Mouse (Mus musculus): Measurements from ENCODE around the gene Pip5kl1.

Pip5kl1 gene

DNA sequence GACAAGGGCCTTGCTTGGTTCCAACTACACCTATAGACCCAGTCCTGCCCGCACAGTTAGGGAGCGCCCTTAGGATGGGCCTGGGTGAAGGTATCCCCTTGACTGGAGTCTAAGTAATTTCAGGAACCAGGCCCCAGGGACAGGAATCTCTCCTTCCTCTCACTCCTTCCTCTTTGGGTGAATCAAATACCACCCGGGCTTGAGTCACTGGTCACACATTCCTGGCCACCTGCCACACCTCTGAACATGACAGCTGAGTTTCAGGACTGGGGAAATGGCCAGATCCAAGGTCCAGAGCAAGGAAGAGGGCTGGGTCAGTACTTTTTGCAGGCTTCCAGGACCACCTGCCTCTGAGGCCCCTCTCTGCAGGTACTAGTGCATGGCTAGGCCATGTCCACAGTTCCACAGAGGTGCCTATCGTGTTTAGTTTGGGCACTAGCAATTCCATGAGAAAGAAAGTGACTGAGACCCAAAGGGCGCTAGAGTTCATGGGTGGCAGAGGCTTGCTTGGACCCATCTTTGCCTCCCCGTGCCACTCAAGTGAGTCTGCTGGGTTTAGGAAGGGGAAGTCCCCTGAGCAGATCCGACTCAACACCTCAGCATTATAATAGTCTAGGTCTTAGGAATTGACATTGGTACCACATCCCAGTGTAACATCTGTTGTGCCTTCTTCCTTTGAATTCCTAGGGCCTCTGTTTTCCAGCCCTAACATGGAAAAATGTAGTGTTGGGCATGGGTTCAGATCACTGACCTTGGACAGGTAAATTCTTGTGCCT, 26.4 kb upstream of the Pip5kl1 start:
- no peak for DNase-seq (ENCODE audit: low spot score in 2 of 2)

DNA sequence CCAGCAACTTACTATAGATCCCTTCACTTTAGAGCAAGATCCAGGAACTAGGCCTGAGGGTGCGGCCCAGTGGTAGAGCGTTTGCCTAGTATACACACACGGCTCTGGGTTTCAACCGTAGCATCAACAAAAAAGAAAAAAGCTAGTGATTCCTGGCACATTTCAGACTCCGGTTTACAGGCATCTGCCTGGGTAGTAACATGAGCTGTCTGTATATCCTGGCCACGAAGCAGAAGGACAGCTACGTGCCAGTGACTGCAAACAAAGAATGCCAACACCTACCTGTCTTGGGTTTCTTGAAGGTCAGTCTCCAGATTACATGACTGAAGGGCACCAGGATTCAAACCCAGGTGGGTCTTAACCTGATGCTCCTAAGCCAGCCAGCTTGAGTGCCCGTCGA, 25.4 kb upstream of the Pip5kl1 start:
- DNase-seq (ENCODE audit: low spot score in 2 of 2): no peak

DNA sequence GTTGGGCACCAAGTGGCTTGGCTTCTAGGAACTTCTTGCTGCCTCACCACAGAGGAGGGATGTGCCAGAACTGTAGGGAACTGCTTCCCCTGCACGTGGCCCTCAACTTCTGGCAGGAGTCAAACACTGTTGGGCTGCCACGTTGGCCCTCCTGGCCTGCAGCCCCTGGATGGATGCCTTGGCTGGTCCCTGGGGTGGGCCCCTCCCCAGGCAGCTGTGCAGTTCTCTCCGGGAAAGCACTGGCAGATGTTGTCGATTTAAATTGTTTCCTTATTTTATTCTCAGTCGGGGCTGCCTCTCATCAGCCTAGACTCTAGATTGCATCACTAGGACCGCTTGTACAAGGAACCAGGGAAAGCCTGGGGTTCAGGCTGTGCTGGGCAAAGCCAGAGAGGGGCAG, 24.8 kb upstream of the Pip5kl1 start:
- no peak for DNase-seq (ENCODE audit: low spot score in 2 of 2)

DNA sequence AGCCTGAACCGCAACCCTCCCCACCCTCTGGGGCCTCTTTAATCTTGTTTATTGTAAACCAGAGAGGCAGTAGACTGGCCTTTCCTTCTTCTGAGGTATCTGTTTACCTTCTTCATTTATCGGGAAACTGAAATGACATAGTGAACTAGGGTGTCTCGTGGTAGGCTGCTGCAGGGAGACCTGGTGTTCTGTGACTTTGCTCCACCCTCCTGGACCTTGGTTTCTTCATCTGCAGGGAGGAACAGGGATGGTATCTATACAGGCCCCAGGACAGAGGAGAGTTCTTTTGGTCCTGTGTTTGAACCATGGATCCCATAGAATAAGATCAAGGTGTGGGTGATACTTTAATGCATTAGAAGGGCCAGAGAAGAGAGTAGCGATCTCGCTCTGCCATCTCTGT, 23.4 kb upstream of the Pip5kl1 start:
- DNase-seq (ENCODE audit: low spot score in 2 of 2): no peak

DNA sequence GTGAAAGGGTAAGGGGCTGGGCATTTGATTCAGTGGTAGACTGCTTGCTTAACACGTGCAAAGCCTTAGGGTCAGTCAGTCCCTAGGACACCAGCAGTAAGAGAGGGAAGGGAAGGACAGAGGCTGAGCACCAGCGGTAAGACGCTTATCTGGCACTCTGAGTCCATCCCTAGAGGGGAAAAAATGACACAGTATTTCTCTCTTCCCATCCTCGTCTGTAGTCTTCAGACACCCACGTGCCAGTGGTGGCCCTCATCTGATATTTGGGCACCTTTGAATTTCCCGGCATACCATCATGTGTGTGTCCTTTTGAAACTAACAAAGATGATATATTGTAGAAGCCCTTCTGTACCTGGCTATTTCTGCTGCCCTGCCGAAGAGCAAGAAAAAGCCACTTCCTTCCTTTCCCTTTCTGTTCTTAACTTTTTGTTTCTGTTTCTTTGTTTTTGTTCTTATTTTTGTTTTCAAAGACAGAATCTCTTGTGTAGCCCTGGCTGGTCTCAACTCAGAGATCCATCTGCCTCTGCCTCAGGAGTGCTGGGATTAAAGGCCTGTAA, 20.9 kb upstream of the Pip5kl1 start:
- DNase-seq (ENCODE audit: low spot score in 2 of 2): no peak

DNA sequence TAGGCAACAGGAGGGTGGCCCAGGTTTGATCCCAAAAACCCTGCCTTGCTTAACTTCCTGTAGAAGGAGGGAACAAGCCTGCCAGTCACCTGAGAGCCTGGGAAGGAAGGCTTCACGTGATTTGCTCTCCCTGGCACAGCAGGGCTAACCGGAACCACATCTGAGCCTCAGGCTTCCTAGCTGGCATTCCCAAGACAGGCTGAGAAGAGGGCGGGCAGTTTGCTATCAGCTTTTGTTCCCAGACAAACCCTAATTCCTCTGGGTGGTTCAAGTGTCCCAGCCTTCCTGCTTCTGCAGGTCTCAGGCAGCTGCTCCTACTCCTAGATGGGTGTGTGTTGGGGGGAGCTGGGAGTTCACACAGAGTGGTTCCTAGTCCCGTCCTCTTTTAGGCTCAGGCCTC, 19.1 kb upstream of the Pip5kl1 start:
- no peak for DNase-seq (ENCODE audit: low spot score in 2 of 2)

DNA sequence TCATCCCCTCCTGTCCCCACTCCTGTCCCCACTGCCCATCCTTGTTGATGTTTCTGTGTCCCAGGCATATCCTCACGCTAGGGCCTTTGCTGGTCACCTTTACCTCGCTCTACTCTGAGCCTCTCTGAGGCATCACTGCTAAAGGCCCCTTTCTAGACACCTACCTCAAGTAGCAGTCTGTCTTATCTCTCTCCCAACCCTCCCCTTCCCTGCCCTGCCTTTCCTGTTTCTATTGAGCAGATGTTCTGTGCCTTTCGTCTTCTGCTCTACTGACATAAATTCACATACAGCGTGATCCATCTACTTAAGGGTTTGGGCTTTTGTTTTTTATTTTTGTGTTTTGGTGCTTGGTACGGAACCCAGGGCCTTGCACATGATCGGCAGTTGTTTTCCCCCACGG, 18.6 kb upstream of the Pip5kl1 start:
- no peak for DNase-seq (ENCODE audit: low spot score in 2 of 2)

DNA sequence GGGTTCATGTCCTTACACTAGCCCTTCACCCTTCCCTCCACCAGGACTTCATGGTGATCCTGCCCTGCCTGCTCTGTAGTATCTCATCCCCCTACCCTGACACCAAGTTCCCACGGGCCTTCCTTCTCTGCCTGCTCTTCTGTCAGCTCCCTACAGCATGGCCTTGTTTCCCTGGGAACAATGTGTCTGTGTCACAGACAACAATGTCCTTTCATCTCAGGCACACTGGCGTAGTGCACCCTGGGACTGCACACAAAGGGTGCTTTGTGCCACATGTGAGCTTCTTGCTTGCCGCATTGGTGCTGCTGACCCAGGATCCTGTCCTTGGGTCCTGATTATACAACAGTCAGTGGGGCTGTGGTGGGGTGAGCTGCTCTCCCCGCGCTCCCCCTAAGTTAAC, 15.0 kb upstream of the Pip5kl1 start:
- peak in 1 of 2 experiments; percentile 48 for DNase-seq (ENCODE audit: low spot score in 2 of 2)

DNA sequence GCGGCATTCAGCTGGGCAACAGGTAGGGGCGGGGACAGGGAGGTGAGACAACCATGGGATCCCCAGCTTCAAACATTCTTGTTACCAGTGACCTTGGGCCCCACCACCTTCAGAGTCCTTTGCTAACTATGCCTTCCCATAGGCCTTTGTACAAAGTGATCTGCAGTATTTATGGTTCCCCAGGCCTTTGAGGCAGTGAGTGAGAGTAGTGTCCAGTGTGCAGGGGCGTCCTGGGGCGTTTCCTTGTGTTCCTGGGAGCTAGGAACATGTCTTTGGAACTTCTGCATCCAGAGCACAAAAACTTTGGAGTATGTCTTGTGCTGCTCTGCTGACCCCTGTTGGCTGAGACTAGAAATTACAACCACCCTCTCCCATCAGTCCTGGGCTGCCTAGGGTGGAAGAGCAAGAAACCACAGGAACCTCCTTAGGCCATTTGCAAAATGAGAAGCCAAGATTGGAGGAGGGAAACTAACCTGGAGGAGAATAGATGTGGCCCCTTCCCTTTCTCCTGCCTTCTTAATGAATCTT, 8.0 kb upstream of the Pip5kl1 start:
- peak; percentile 61 to 73 for DNase-seq (ENCODE audit: low spot score in 2 of 2)

DNA sequence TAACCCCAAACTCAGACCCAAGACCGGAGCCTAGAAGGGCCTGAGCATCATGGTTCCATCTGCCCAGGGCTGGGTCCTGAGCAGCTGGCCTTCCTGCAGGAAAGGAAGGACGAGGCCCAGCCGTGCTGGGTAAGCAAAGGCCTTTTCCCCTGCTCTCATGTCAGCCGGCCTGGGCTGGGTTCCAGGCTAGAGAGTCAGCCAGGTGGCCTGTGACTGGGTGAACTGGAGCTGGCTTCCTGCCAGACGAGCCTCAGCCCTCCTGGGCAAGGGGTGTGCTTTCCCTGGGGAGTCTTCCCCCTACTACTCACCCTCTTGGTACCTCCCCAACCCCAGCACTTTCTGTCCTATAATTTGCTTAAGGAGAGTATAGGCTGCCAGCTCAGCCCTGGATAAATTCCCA, 6.4 kb upstream of the Pip5kl1 start:
- DNase-seq (ENCODE audit: low spot score in 2 of 2): no peak

DNA sequence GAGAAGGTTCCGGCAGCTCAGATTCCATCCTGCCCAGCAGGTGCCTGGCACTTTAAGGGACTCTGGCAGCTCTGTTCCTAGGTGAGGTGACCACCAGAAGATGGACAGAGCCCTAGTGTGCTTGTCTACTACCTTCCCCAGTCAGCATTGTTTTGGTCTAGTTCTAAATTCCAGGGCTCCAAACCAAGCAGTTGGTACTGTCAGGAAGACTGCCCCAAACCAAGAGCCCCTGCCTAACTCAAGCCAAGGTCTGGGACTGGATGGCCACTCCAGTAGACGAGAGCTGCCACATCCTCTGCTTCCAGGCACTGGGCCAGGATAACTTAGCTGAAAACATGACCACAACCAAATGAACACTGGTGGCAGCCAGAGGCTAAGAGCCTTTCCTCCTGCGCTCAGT, 5.7 kb upstream of the Pip5kl1 start:
- no peak for DNase-seq (ENCODE audit: low spot score in 2 of 2)

DNA sequence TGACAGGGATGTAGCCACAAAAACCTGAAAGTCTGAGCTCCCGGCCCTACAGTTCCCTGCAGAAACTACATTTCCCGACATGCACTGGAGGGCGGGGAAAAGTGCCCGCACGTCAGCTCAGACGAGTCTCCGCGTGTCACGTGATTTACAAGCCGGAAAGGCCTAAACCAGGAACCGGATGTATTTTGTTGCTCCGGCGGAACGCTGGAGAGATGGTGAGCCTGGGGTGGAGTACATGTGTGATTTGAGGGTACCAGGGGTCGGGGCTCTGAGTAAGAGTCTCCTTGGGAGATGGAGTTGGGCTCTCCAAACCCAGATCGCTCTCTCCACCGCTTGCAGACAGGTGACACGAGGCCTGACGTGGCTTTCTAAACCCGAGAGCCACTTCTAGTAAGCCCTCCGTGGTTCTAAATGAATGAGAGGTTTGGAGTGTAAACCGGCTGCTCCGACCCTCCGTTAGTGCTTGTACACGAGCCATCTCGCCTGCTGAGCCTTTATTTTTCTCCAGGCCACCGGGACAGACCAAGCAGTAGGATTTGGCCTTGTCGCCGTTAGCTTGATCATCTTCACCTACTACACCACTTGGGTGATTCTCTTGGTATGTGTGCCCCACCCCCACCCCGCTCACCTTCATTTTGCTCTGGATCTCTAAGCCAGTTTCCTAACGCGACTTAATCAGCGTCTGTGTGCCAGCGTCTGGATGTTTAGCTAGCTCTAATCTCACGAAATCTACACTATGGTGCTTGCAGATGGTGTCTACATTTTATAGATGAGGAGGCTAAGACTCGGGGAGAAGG, 3.7 kb upstream of the Pip5kl1 start, which contains the start of gene Dpm2:
TSS of gene Dpm2 (plus strand) at position 161 of the 797 bp plus-strand sequence.
- DNase-seq (ENCODE audit: low spot score in 2 of 2): peak; percentile 89 to 94

DNA sequence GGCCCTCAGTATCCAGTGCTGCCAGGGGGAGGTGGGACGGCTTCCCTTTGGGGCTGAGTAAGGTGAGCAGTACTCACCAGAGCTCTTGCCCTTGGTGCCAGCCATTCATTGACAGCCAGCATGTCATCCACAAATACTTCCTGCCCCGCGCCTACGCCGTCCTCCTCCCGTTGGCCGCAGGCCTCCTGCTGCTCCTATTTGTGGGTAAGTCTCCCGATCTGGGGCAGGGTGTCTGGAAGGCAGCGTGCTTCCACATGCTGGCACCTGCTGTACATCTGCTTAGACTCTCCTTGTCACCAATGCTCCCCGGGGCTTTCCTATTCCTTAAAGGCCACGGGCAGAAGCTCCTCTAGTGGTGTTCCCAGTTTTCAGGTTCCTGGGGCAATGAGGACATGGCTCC, 2.4 kb upstream of the Pip5kl1 start:
- no peak for DNase-seq (ENCODE audit: low spot score in 2 of 2)

DNA sequence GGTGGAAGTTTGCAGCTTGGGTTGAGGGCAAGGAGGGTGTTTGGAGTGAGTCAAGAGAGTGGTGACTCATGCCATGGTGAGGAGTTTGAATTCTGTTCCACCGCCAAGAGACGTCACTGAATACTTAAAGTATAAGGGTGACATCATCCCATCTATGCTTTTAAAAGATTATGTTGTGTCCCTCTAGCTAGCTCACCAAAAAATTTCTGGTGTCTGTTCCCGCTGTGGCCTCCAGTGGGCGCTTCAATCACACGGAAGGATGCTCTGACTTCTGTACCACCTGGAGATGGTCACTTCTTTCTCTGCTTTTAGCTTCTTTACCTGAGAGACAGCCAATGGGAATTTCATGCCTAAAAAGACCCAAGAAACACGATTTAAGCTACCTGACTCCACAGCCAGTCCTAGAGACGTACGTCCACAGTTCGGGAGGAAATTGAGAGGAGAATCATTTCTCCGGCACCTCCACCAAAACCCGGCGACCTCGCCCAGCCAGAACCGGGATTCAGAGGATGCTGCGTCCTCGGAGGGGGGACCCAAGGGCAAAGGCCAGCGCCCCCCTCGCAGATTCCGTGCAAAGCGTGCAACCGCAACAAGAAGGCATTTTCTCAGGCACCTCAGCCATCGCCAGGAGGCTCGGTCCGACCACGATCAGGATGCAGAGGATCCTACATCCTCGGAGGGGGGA, 446 bp downstream of the Pip5kl1 start:
- DNase-seq (ENCODE audit: low spot score in 2 of 2): peak; percentile 84 to 87

DNA sequence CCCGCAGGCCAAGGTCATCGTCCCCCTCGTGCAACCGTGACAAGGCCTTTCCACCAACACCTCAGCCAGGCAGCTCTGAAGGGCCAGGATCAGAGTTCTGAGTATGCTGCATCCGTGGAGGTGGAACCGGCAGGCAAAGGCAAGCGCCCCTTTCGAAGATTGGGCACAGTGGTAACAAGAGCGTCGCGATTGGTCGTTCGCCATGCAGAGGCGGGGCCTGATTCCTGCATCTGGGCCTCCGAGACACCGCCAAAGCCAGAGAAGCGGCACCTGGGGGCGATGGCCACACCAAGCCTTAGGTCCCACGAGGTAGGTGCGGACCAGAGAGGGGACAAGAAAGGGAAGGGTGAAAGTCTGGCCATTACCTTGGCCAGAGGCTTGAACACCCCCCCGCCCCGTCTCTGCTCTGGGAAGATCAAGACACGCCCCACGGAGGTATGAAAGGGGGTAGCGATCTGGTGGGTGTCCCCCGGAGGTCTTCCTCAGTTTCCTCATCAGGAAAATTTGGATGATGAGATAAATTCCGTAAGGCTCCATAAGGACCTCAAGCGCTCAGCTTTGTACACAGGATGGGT, 1.1 kb downstream of the Pip5kl1 start, which contains the start of gene 9430097D07Rik:
TSS of gene 9430097D07Rik (minus strand) at position 99 of the 575 bp plus-strand sequence.
- peak; percentile 74 to 84 for DNase-seq (ENCODE audit: low spot score in 2 of 2)

DNA sequence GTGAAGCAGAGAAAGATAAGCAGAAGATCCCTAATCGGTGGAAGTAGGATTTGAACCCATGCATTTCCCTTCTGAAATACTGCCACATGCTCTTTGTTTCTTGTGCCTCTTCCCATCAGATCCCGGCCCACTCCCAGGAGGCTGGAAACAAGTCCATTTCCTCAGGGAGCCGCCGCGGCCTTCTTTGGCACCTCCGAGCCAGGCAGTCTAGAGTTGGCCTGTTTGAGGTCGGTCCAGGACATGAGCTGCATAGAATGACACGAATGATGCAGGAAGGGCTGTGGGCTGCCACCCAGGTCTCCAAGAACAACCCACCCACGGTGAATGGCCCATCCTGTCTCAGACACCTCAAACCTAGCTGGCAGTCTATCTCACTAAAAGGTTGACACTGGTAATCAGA, 1.9 kb downstream of the Pip5kl1 start:
- DNase-seq (ENCODE audit: low spot score in 2 of 2): no peak

DNA sequence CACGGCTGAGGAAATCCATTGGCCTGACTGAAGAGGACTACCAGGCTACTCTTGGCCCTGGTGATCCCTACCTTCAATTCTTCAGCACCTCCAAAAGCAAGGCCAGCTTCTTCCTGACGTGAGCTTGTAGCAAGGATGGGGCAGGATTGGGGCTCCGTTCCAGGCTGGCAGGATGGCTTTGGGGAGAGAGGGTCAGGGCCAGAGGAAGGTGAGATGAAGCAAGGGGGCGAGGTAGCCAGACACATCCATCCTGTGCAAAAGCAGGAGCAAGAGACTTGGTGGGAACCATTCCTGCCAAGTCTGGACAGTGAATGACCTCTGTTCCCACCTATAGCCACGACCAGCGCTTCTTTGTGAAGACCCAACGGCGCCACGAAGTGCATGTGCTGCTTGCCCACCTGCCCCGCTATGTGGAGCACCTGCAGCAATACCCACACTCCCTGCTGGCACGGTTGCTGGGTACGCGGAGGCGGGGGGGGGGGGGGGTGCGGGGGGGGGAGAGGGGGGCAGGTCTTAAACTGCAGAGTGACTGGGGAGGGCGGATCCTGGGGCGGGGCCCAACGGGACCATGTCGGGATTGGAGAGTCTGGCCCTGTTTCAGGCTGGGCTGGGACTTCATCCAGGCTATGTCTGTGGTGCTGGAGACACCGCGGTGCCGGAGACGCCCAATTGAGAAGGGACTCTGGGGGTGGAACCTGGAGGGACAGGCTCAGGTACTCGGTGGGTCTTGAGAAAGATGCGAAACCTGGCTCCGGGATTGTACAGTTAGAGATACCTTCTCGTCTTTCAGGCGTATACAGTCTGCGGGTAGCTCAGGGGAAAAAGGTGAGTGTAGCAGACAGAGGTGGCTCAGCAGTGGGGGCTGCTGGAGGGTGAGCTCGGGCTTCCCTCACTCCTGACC, 3.8 kb downstream of the Pip5kl1 start:
- DNase-seq (ENCODE audit: low spot score in 2 of 2): no peak

DNA sequence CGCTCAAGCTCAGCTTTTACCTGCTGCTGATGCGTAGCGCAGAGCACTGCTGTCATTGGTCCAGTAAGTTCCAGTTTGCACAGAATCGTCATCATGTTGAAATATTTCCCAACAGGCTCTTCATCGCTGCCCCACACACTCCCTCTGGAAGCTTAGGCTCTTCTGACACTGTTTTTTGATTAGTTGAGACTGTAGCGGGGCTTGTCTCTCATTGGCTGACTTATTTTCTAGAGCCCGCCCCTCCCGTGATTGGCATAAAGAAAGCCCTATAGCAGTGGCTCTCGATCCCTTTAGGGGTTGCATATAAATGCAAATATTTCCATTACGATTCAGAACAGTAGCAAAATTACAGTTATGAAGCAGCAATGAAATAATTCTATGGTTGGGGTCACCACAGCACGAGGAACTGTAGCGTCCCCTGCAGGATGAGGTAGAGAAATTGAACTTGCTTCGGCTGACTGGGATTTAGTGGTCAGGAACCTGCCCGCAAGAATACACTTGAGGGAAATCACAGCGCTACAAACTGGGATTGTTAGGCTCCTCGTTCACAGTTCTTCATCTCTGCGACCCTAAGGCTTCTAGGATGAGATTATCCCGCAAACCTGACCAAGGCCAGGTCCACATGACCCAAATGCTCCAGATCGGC, 7.0 kb downstream of the Pip5kl1 start:
- peak; percentile 75 to 91 for DNase-seq (ENCODE audit: low spot score in 2 of 2)

DNA sequence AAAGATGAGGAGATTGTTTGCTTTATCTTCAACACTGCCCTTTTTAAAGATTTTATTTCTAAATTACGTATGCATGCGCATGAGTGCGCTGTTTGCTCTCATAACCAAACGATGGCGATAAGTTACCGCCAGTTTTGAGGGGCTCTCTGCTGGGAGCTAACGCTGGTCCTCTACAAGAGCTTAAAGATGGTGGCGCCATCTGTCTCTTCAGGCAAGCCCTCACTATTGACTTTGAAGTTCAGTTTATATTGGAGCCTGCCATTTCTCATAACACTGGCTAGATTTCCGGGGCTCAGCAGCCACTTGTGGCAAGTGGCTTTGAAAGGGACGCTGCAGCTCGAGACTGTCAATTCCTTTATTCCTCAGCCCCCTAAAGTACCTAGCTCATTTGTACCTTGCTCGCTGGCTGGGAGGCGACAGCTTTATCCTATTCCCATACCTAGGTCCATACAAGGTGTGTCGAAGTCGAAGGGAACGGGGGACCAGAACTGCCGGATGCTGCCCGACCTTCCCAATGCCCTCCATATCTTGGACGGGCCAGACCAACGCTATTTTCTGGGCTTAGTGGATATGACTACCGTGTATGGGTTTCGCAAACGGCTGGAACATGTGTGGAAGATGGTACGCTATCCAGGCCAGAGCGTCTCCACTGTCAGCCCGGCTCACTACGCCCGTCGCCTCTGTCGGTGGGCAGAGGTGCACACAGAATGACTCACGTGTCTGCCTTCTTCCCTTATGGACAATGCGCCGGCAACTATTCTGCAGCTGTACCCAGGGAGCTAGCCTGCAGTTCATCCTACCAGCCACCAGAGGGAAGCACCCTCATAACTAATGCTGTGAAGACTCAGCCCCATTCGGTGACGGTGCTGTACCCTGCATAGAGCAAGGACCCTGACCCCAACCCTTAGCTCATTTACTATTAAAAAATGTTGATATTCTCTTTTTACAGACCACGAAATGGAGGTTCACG, 8.5 kb downstream of the Pip5kl1 start:
- peak; percentile 82 to 94 for DNase-seq (ENCODE audit: low spot score in 2 of 2)

Measured in frontal cortex, postnatal 36 days (tissue).